Comparison of ENCODE assay signal across 19 mouse cellular contexts in genomic region chr3:34562893-34563292, GRCm38 (mm10).
DNase-seq lines count a peak whose midpoint lies in the region; ATAC-seq and TF ChIP-seq lines count a peak whose summit lies in the region.
"Had no signal": no experiment of that assay in that cellular context is flagged by ENCODE, and none has a peak within 500 bp of the region (broad histone marks: within the 10 kb centered on the region; RNA-seq: fewer than 3 reads in every experiment).

No protein-coding gene starts in this region.

- no peak for ATAC-seq in neural tube, embryonic 11.5 days (ENCODE audit: insufficient read depth, low FRiP score, low TSS enrichment)
- no peak for ATAC-seq in hindbrain, embryonic 13.5 days (ENCODE audit: low FRiP score)
- ATAC-seq in midbrain, embryonic 14.5 days (ENCODE audit: low FRiP score, low TSS enrichment), result no peak
- ATAC-seq: intestine, postnatal 0 days had no signal

- no peak for DNase-seq in neural tube, embryonic 11.5 days (ENCODE audit: low spot score)
- DNase-seq in neural tube, embryonic 10.5 days (ENCODE audit: extremely low spot score, low spot score), result no peak
- peak; percentile 49 for DNase-seq in midbrain, embryonic 14.5 days
- DNase-seq in kidney, adult 9 months, result no peak
- DNase-seq in thymus, postnatal 4 days, result no peak
- DNase-seq in layer of hippocampus, adult 2 months (ENCODE audit: low spot score in 2 of 2), result no peak
- DNase-seq in thymus, postnatal 36 days, result no peak
- DNase-seq: cerebellum, postnatal 14 days; gastrocnemius, adult 2 months; heart, adult 2 months; heart, postnatal 36 days; kidney, postnatal 14 days; layer of hippocampus, adult 9-11 months; liver; lung, embryonic 14.5 days had no signal

- no peaks in the 10 kb centered on the region for H3K36me3 ChIP-seq in neural tube, embryonic 11.5 days (ENCODE audit: control insufficient read depth, insufficient read depth, low read length)
- no peaks in the 10 kb centered on the region for H3K36me3 ChIP-seq in hindbrain, embryonic 13.5 days
- no peaks in the 10 kb centered on the region for H3K36me3 ChIP-seq in midbrain, embryonic 14.5 days (ENCODE audit: control insufficient read depth, insufficient read depth, low read length)

- no peak overlapping the region for H3K9ac ChIP-seq in neural tube, embryonic 11.5 days (ENCODE audit: low read length)
- H3K9ac ChIP-seq in hindbrain, embryonic 13.5 days, result 0 out of 2 replicates have a peak overlapping the region, but pooled peaks have one; percentile 10
- H3K9ac ChIP-seq in midbrain, embryonic 14.5 days (replicated peaks; ENCODE audit: low read length), result no peak overlapping the region
- H3K9ac ChIP-seq: lung, embryonic 14.5 days had no signal

- no peaks in the 10 kb centered on the region for H3K9me3 ChIP-seq in neural tube, embryonic 11.5 days (ENCODE audit: control insufficient read depth, low read length)
- no peaks in the 10 kb centered on the region for H3K9me3 ChIP-seq in hindbrain, embryonic 13.5 days
- no peaks in the 10 kb centered on the region for H3K9me3 ChIP-seq in midbrain, embryonic 14.5 days (ENCODE audit: control insufficient read depth, low read length)

- H3K4me2 ChIP-seq in neural tube, embryonic 11.5 days (ENCODE audit: low read depth), result peak overlapping the region; percentile 22; the same call in 1 of the 2 replicates
- H3K4me2 ChIP-seq in hindbrain, embryonic 13.5 days, result peak overlapping the region; percentile 36
- H3K4me2 ChIP-seq in midbrain, embryonic 14.5 days (ENCODE audit: low read length), result peak overlapping the region; percentile 34
- H3K4me2 ChIP-seq: lung, embryonic 14.5 days had no signal

- no peak overlapping the region for H3K4me3 ChIP-seq in neural tube, embryonic 11.5 days (ENCODE audit: low read depth, low read length)
- H3K4me3 ChIP-seq in hindbrain, embryonic 13.5 days, result peak overlapping the region; percentile 14; the same call in 1 of the 2 replicates
- no peak overlapping the region for H3K4me3 ChIP-seq in midbrain, embryonic 14.5 days (replicated peaks; ENCODE audit: low read depth, low read length)
- no peak overlapping the region; the same call in 1 of the 2 replicates for H3K4me3 ChIP-seq in layer of hippocampus, adult 2 months
- H3K4me3 ChIP-seq: erythroblast, embryonic 14.5 days; gastrocnemius, adult 2 months; heart, adult 2 months; myocyte had no signal

- no peak overlapping the region for H3K27ac ChIP-seq in neural tube, embryonic 11.5 days (ENCODE audit: low read depth, low read length)
- no peak overlapping the region for H3K27ac ChIP-seq in hindbrain, embryonic 13.5 days
- H3K27ac ChIP-seq in midbrain, embryonic 14.5 days (replicated peaks; ENCODE audit: low read depth, low read length), result no peak overlapping the region
- H3K27ac ChIP-seq in layer of hippocampus, adult 2 months, result no peak overlapping the region; the same call in 1 of the 2 replicates
- H3K27ac ChIP-seq: gastrocnemius, adult 2 months; heart, adult 2 months had no signal

- H3K27me3 ChIP-seq in neural tube, embryonic 11.5 days (ENCODE audit: control insufficient read depth, insufficient read depth, low read length), result no peaks in the 10 kb centered on the region
- no peaks in the 10 kb centered on the region for H3K27me3 ChIP-seq in hindbrain, embryonic 13.5 days
- no peaks in the 10 kb centered on the region for H3K27me3 ChIP-seq in midbrain, embryonic 14.5 days (ENCODE audit: control insufficient read depth, insufficient read depth, low read length)

- WGBS in neural tube, embryonic 11.5 days, result 35% methylated on average over 8 of the region's 8 CpGs
- 27% methylated on average over 8 of the region's 8 CpGs for WGBS in hindbrain, embryonic 13.5 days
- WGBS in midbrain, embryonic 14.5 days, result 17% methylated on average over 8 of the region's 8 CpGs

- peaks cover 14% of the 10 kb centered on the region for H3K4me1 ChIP-seq in neural tube, embryonic 11.5 days (ENCODE audit: control insufficient read depth, insufficient read depth, low read length)
- H3K4me1 ChIP-seq in hindbrain, embryonic 13.5 days (replicated peaks), result peaks cover 27% of the 10 kb centered on the region
- peaks cover 27% of the 10 kb centered on the region for H3K4me1 ChIP-seq in midbrain, embryonic 14.5 days (ENCODE audit: control insufficient read depth, insufficient read depth, low read length)

- TF ChIP-seq CTCF in layer of hippocampus, adult 2 months (conservative IDR thresholded peaks at IDR 0.05), result no peak
